Mouse (Mus musculus) heart, postnatal 0 days (tissue): ENCODE results near the gene Psma4.

Experiments used
- CTCF ChIP-seq: IDR thresholded peaks from 2 replicates; pipeline ENCODE4 v1.5.1; 2016; ENCODE audit warnings: antibody characterized with exemption, control low read depth, low read depth
- EP300 ChIP-seq: IDR thresholded peaks from 2 replicates; pipeline ENCODE4 v1.6.1; 2016; ENCODE audit warnings: antibody characterized with exemption, low read depth

- TF ChIP-seq CTCF = no peak
- TF ChIP-seq EP300 = no peak
Observed at GRCm38 (mm10) chr9:54982401-54982800, 31.8 kb downstream of the Psma4 start.
